Mouse (Mus musculus): ENCODE measurements at regions not wholly inside any gene's neighbourhood (a gene's known extent, or its start where the extent isn't known, plus 50 kb on each side); places are given as distances from the start of the nearest gene placed in this dataset.

DNA sequence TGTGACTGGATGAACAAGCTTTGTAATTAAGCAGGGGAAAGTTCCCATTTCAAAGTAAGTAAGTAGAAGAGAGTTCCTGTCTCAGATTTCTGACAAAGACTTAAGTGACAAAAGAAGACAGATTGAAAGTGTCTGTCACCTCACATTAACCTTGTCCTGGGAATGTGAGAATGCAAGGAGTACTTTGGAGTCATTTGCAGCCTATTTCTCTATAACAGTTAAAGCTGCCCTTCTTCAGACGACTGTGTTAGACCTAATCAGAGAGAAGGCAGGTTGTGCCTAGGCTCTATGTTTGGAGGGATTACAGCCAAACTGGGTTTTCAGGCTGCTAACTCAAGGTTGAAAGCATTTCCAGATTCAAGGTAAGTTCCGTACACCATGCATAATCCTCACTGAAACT lies 446.5 kb downstream of the Pdgfc start:
- H3K79me2 ChIP-seq (ENCODE audit: inconsistent target): no peaks in the 10 kb centered on the region
- H3K4me3 ChIP-seq (ENCODE audit: inconsistent target): no peak overlapping the region
- 84% methylated on average over 2 of the region's 2 CpGs for WGBS (ENCODE audit: missing documents)
- no peaks in the 10 kb centered on the region for H3K36me3 ChIP-seq (ENCODE audit: inconsistent target)
- no peak overlapping the region for H3K27ac ChIP-seq

DNA sequence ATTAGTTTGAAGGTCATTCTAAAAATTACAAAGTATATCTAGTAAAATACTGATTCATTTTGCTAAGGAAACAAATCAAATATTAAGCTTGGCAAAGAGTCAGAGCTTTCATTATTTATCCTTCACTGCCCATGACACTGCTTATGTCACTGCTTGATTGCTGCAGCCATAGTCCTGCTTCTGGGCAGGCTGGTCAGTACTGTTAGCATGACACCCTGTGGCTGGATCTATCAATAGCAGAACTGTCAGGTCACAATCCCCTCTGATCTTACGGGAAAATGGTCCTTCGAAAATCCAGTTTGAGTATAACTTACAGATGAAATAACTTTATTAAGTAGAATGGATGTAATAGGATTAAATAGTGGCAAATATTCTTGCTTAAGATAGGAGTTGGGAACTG lies 447.1 kb downstream of the Pdgfc start:
- H3K4me3 ChIP-seq (ENCODE audit: inconsistent target): no peak overlapping the region
- H3K79me2 ChIP-seq (ENCODE audit: inconsistent target): no peaks in the 10 kb centered on the region
- H3K27ac ChIP-seq: no peak overlapping the region
- 100% methylated on average over 2 of the region's 2 CpGs for WGBS (ENCODE audit: missing documents)
- H3K36me3 ChIP-seq (ENCODE audit: inconsistent target): no peaks in the 10 kb centered on the region

DNA sequence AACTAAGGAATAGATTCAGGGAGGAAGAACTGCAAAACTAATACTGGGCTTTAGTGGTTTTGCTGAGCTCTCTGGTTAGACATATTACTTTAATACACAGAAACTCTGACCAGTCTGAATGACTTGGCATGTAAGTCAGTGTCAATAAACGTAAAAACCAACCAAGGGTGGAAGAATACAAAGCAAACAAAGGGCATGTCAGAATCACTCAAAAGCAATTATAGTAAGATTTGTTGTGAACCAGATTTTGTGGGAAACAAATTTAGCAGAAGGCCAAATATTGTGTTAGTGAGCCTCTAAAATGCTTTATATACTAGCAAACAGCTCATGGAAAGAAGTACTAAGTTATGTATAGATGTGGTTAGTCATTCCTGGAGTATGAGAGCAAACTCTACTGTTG lies 427.1 kb upstream of the Ctso start:
- 100% methylated on average over 1 of the region's 1 CpGs for WGBS (ENCODE audit: missing documents)
- Histone ChIP-seq H3K27ac (no peak overlapping the region), H3K36me3 (ENCODE audit: inconsistent target) (no peaks in the 10 kb centered on the region), H3K79me2 (ENCODE audit: inconsistent target) (no peaks in the 10 kb centered on the region), H3K4me3 (ENCODE audit: inconsistent target) (no peak overlapping the region)

DNA sequence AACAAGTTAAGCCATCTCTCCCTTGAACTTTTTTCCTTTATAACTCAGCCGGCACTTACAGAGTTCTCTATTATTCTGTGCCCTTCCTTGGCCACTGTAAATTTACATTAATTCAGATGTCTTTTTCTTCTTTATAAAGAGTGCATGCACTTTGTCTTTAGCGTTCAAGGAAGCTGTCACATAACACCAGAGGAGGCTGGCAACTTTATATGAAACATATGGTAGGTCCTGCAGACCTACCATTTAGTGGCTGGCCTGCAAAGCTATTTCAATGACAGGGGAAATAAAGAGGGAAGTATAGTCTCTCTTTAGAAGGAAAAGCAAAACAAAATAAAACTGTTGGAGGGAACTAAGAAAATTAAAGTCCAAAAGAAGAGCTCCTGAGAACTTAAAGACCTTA lies 423.8 kb upstream of the Ctso start:
- Histone ChIP-seq H3K27ac (no peak overlapping the region), H3K79me2 (ENCODE audit: inconsistent target) (no peaks in the 10 kb centered on the region), H3K36me3 (ENCODE audit: inconsistent target) (no peaks in the 10 kb centered on the region), H3K4me3 (ENCODE audit: inconsistent target) (no peak overlapping the region)
- WGBS (ENCODE audit: missing documents): 74% methylated on average over 2 of the region's 2 CpGs

DNA sequence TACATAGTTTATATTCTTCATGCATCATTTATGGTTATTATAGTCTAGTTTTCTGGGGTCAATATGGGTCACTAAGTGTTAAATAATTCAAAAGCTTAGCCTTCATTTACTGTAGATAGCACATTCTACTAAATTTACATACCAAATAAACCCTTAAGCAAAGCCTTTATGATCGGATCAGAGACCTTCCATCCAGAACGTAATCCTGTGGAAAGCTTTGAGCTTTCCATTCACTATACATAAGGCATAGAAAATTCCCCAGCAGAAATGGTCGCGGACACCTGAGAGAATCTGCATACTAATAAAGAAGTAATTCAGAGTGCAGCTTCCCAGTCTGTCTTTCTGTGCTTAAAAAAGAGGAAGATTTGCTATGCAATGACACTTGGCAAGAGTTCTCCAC lies 410.6 kb upstream of the Ctso start:
- 84% methylated on average over 4 of the region's 4 CpGs for WGBS (ENCODE audit: missing documents)

DNA sequence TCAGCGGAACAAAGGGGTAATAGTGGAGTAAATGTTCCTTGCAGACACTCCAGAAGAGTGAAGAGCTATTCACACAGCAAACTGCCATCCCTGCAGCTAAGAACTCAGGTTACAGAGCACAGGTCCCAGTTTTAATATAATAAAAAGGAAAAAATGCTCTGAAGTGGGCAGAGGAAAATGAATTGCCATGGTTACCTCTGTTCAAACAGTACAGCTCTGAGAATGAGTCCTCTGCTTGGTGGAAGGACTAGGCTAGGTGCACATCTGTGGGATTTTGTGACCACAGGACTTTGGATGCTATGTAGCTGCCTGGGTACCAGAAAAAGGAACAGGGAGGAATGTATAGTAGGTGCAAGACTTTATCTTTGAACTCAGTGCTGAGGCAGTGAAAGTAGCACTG lies 401.5 kb upstream of the Ctso start:
- Histone ChIP-seq H3K36me3 (ENCODE audit: inconsistent target) (no peaks in the 10 kb centered on the region), H3K27ac (no peak overlapping the region), H3K79me2 (ENCODE audit: inconsistent target) (no peaks in the 10 kb centered on the region), H3K4me3 (ENCODE audit: inconsistent target) (no peak overlapping the region)
- WGBS (ENCODE audit: missing documents): 100% methylated on average over 1 of the region's 1 CpGs

More for the DNA sequence above, 410.6 kb upstream of the Ctso start:
- Histone ChIP-seq H3K27ac (no peak overlapping the region), H3K36me3 (ENCODE audit: inconsistent target) (no peaks in the 10 kb centered on the region), H3K4me3 (ENCODE audit: inconsistent target) (no peak overlapping the region), H3K79me2 (ENCODE audit: inconsistent target) (no peaks in the 10 kb centered on the region)

DNA sequence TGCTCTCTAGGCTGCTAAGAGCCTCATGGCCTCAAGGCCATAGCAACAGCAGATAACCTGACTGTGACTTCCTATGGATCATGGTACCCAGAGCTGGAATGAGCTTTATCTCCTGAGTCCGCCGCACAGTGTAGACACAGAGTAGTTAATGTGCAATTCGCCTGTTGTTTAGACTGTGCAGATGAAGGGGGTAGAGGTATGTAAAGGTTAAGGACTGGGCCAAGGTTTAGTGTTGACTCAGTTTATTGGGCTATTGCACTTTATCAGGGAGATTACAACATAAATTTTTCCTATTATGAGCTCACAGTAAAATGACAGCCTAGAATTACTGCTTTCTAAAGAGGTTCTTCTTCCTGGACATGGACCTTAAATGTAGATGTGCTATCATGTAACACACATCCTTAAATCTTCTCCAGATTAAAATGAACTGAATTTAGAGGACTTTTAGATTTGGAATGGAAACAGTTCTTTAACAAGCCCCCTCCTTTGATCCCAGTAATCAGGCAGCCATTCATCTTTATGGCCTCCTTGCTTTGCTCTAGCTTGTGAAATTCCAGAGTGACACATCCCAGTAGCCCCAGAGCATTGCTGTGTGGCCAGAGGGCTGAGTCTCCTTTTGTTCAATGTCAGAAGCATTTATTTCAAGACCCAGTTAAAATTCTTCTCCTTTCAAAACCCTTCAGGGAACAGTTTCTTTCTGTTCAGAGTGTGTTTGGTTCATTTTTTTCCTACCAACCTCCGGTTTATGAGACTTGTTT lies 396.8 kb upstream of the Ctso start:
- WGBS (ENCODE audit: missing documents): 87% methylated on average over 4 of the region's 4 CpGs
- Histone ChIP-seq H3K79me2 (ENCODE audit: inconsistent target) (no peaks in the 10 kb centered on the region), H3K36me3 (ENCODE audit: inconsistent target) (no peaks in the 10 kb centered on the region), H3K27ac (no peak overlapping the region), H3K4me3 (ENCODE audit: inconsistent target) (no peak overlapping the region)

DNA sequence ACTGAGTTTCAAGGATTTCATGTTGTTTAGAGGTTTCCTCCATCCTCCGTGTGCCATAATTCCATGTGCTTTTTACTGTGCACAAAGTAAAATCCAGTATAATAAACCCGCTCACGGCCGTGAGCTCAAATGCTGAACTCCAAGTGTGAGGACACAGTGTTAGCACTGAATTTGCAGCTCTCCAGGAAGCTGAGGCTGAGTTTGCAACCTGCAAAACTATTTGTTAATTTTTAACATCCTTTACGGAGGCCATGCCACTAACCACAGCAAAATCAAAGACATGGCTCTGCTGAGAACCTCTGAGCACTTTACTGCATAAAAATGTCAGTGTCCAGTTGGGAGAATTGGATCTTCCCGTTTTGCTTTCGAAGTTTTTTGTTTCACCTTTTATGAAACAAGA lies 377.6 kb upstream of the Ctso start:
- H3K79me2 ChIP-seq (ENCODE audit: inconsistent target): no peaks in the 10 kb centered on the region
- H3K4me3 ChIP-seq (ENCODE audit: inconsistent target): no peak overlapping the region
- no peak overlapping the region for H3K27ac ChIP-seq
- 74% methylated on average over 7 of the region's 7 CpGs for WGBS (ENCODE audit: missing documents)
- H3K36me3 ChIP-seq (ENCODE audit: inconsistent target): no peaks in the 10 kb centered on the region

DNA sequence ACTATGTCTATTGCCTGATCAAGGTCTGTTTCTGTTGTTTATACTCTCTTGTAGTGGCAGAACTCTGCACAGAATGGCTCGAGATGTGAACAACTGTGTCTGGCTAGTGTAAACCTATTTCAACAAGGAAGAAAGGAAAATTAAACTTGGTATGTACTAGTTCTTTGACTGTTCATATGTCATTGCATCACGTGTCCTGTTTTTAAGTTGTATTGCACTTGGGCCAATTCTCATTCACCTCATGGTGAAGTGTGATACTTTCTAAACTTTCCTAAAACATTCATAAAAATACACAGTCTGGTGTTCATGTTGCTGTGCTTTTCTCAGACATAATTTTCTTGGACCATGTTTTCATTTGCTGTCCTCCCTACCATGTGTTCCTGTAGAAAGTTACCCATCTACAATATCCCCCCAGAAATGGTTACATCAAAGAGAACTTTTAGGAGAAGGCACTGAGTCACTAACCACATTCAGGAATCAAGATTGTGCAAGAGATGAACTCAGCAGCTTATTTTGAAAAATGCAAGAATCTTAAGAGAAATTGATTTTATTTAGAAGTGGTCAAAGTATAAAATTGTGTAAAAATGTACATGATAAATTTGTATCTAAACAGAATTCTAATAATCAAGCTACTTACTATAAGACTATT lies 369.7 kb upstream of the Ctso start:
- no peaks in the 10 kb centered on the region for H3K79me2 ChIP-seq (ENCODE audit: inconsistent target)
- 71% methylated on average over 2 of the region's 2 CpGs for WGBS (ENCODE audit: missing documents)
- no peak overlapping the region for H3K4me3 ChIP-seq (ENCODE audit: inconsistent target)
- no peak overlapping the region for H3K27ac ChIP-seq
- no peaks in the 10 kb centered on the region for H3K36me3 ChIP-seq (ENCODE audit: inconsistent target)

DNA sequence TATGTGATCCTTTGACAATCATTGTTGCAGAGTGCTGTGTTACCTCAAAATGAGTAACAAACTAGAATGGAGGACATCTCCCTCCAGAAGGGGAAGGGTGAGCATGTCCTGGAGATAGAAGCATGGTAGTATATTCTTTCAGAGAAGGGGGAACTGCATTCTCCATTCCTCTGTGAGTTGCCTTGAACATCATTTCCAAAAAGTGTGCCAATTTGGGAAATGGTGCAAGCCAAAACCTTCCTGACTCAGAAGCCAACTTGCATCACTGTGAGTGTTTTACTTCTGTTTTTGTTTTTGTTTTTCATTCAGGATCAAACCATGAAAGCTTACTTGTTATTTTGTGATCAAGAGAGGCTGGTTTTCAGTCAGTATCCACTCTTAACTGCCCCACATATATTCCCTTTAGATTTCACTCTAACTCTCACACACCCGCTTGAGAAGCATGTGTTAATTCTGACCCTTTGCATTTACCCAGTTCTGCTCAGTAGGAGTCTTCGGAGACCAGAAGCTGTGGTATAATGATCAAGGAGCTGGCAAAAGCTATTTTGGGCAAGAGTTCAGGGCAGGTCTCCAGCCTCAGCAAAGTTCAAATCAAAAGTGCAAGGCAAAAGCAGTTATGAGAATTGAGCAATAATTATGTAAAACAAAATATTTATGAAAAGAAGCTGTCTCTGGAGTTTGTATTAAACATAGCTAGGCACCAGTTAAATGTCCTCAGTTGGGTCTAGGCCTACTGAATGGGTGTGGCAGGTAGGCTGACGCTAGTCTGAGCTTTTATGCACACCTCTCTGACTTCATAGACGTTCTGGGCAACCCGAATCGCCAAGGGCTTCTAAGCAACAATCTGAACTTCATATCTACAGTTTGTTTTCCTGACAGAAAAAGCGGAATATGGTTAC lies 368.3 kb upstream of the Ctso start:
- Histone ChIP-seq H3K27ac (no peak overlapping the region), H3K36me3 (ENCODE audit: inconsistent target) (no peaks in the 10 kb centered on the region), H3K4me3 (ENCODE audit: inconsistent target) (no peak overlapping the region), H3K79me2 (ENCODE audit: inconsistent target) (no peaks in the 10 kb centered on the region)
- WGBS (ENCODE audit: missing documents): 88% methylated on average over 7 of the region's 7 CpGs

DNA sequence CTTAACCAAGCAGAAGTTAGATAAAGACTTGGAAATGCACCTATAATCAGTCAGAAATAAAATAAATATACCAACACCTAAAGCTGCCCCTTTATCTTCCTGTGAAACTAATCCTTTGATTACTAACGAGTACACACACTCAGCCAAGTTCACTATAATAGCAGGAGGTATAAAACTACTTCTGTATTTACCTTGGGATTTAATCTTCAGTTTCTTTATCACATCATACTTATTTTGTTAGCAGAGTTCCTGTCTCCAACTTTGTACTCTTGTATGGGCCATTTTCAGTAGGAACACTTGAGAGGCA lies 367.7 kb upstream of the Ctso start:
- Histone ChIP-seq H3K27ac (no peak overlapping the region), H3K4me3 (ENCODE audit: inconsistent target) (no peak overlapping the region), H3K79me2 (ENCODE audit: inconsistent target) (no peaks in the 10 kb centered on the region), H3K36me3 (ENCODE audit: inconsistent target) (no peaks in the 10 kb centered on the region)
- WGBS (ENCODE audit: missing documents): 100% methylated on average over 1 of the region's 1 CpGs

DNA sequence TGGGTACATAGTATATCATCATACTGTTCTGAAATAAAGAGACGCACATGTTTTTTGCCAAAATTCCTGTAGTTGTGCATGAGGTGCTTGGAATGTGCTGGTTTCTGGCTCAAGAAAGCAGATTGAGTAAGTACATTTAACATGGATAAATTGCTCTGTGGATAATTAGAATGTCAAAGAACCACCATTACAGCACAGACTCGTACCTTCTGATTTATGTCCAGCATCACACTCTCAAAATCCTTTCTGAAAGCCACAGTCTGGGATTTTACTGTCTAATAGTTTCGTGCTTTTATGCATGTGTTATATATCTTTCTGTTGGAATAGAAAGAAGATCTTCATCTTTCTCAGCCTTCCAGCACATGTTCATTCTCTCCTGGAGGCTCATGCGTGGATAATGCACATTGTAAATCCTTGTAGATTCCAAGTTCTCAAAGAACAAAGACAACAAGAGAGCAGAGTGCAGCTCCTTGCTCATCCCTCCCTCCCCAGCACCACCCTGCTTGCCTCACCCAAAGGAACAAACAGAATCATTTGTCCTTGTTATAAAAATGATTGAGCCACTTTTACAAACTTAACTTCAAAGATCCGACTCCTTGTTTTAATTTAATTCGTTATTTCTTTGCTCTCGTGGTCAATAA lies 348.9 kb upstream of the Ctso start:
- no peak overlapping the region for H3K27ac ChIP-seq
- 93% methylated on average over 7 of the region's 7 CpGs for whole genome bisulfite sequencing (ENCODE audit: missing documents)
- H3K36me3 ChIP-seq (ENCODE audit: inconsistent target): no peaks in the 10 kb centered on the region
- no peak overlapping the region for H3K4me3 ChIP-seq (ENCODE audit: inconsistent target)
- H3K79me2 ChIP-seq (ENCODE audit: inconsistent target): no peaks in the 10 kb centered on the region

DNA sequence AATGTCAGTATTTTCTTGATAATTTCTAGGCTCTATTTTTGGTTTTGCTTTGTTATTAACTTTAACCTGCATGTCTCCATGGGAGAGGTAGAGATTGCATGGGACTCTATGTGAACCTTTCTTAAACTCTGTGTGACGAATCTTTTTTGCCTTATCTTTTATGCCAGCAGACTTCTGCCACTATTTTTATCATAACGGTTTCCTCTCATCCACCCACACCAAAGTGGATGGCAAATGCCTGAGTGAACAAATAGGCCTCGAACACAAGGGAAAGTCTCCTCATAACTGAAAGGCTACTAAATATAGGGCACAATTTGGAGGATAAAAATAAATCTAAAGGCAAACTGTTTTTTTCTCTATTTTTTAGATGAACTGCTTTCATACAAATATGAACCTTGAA lies 343.3 kb upstream of the Ctso start:
- no peak overlapping the region for H3K4me3 ChIP-seq (ENCODE audit: inconsistent target)
- H3K36me3 ChIP-seq (ENCODE audit: inconsistent target): no peaks in the 10 kb centered on the region
- WGBS (ENCODE audit: missing documents): 29% methylated on average over 3 of the region's 3 CpGs
- H3K79me2 ChIP-seq (ENCODE audit: inconsistent target): no peaks in the 10 kb centered on the region
- H3K27ac ChIP-seq: no peak overlapping the region

DNA sequence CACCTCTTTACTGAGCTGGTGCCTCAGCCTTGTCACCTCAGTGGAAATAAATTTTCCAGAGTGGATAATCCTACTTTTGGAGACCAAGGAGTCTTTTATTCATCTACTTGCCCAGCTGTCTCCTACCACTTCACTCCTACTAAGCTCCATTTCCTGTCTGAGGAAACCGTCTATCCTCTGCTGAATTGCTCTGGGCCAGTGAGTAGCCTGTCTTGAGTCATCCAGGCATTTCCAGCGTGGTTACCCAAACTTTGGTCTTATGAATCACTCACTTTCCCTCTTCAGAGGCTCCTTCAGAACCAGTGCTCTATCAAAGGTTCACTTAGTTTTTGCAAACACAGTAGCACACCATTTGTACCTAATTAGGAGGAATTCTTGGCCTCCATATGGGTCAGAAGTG lies 303.2 kb upstream of the Ctso start:
- H3K36me3 ChIP-seq (ENCODE audit: inconsistent target): no peaks in the 10 kb centered on the region
- no peak overlapping the region for H3K4me3 ChIP-seq (ENCODE audit: inconsistent target)
- no peaks in the 10 kb centered on the region for H3K79me2 ChIP-seq (ENCODE audit: inconsistent target)
- WGBS (ENCODE audit: missing documents): 45% methylated on average over 2 of the region's 2 CpGs
- H3K27ac ChIP-seq: no peak overlapping the region

DNA sequence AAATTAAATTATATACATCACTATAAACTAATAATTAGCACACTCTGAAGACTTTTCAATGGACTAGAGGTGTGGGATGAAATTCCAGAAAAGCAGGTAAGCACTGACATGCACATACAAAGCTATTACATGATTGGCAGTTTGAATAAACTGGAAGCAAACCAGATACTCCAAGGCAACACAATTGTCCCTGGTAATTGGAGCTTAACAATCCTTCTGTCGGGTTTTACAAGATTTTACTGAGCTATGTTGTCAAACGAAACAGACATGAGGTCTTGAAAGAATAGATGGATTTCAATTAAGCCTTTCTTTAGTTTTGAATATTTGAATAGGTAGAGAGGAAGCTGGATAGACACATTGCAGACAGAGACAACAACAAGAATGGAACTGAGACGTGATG lies 273.9 kb upstream of the Ctso start:
- no peak overlapping the region for H3K4me3 ChIP-seq (ENCODE audit: inconsistent target)
- H3K36me3 ChIP-seq (ENCODE audit: inconsistent target): no peaks in the 10 kb centered on the region
- H3K27ac ChIP-seq: no peak overlapping the region
- no peaks in the 10 kb centered on the region for H3K79me2 ChIP-seq (ENCODE audit: inconsistent target)
- WGBS (ENCODE audit: missing documents): 83% methylated on average over 3 of the region's 3 CpGs

All from macrophage (primary cell).